Mouse (Mus musculus) kidney, adult 2 months (tissue): ENCODE data around the gene Celf2.

Experiments used
- CTCF ChIP-seq: fragments of 200-500 bp; conservative IDR thresholded peaks from 2 replicates; pipeline ENCODE4 v1.5.1; 2011; ENCODE audit warnings: low read depth, mild to moderate bottlenecking, control low read depth, low read length, moderate library complexity, mixed read lengths; ENCODE audit not compliant: insufficient read depth, insufficient read length
- POLR2A ChIP-seq: fragments of 200-500 bp; IDR thresholded peaks from one replicate; pipeline ENCODE4 v1.6.1; 2011; ENCODE audit warnings: low read depth, low read length, control low read depth

DNA sequence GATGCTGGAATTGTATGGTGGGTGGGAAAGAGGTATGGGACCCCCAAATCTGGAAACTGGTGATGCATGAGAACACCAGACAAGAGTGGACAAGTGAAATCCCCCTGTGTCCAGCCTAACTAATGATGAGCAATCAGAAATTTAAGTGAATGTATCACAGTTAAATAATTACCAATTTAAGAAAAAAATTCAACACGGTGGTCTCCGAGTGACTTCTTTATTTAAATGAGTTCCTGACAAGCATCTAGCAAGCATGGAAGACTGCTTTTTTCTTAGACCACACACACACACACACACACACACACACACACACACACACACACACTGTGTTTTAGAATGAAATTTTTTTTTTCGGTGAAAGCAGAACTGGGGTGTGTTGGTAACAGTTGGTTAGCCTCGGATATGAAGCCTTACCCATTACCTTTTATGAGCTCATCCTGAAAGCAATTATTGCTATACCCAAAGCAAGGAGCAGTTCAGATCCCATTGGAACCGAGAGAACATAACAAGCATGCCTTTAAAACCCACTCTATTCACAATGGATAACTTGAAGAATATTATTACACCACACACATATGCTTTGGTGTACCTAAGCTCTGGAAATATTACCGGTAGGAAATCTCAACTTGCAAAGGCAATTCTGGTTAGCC lies 627.0 kb downstream of the Celf2 start:
- TF ChIP-seq POLR2A, result no peak
- TF ChIP-seq CTCF, result no peak
